Mouse (Mus musculus): ENCODE measurements at regions not wholly inside any gene's neighbourhood (a gene's known extent, or its start where the extent isn't known, plus 50 kb on each side); places are given as distances from the start of the nearest gene placed in this dataset.

- peak; percentile 3 to 10 for DNase-seq
Measured at GRCm38 (mm10) chr8:54451323-54452021, 77.9 kb upstream of the Asb5 start.

GRCm38 (mm10) chr8:54464977-54465376 is 64.4 kb upstream of the Asb5 start:
- no peak for DNase-seq

- DNase-seq, result no peak
Measured at GRCm38 (mm10) chr8:54465458-54466102, 63.8 kb upstream of the Asb5 start.
